Mouse (Mus musculus): Measurements from ENCODE around the gene Adamtsl1. TPM values are rescaled to one million over a fixed set of nuclear protein-coding genes. Genes with fewer than 3 reads are reported as not detected.

Adamtsl1 gene
- polyA plus RNA-seq, 1 experiment from 2014 or later = 10.2 TPM

GRCm38 (mm10) chr4:86396672-86397288, 882.8 kb downstream of the Adamtsl1 start:
- no peak overlapping the region for H3K4me2 ChIP-seq (ENCODE audit: low read length)
- 72% methylated on average over 7 of the region's 7 CpGs for whole genome bisulfite sequencing
- H3K27me3 ChIP-seq (ENCODE audit: insufficient read depth, low read length) = no peaks in the 10 kb centered on the region
- H3K9me3 ChIP-seq (replicated peaks; ENCODE audit: low read length) = no peaks in the 10 kb centered on the region
- ATAC-seq (replicated peaks; ENCODE audit: low FRiP score, low read depth) = no peak
- H3K9ac ChIP-seq (ENCODE audit: low read depth, low read length) = no peak overlapping the region
- peak overlapping the region; percentile 58; the same call in 1 of the 2 replicates for H3K27ac ChIP-seq
- no peak overlapping the region for H3K4me3 ChIP-seq (replicated peaks; ENCODE audit: low read depth, low read length)
- no peaks in the 10 kb centered on the region for H3K36me3 ChIP-seq (ENCODE audit: insufficient read depth, low read length)
- no peaks in the 10 kb centered on the region for H3K4me1 ChIP-seq (replicated peaks; ENCODE audit: insufficient read depth, low read length)
- DNase-seq (ENCODE audit: low spot score) = peak; percentile 55
- no peak for TF ChIP-seq CTCF (IDR thresholded peaks at IDR 0.05; ENCODE audit: low read depth)

- Histone ChIP-seq H3K4me3 (replicated peaks; ENCODE audit: low read depth, low read length) (no peak overlapping the region), H3K27ac (peak overlapping the region; percentile 58; the same call in 1 of the 2 replicates), H3K27me3 (ENCODE audit: insufficient read depth, low read length) (no peaks in the 10 kb centered on the region), H3K9ac (ENCODE audit: low read depth, low read length) (no peak overlapping the region), H3K4me2 (ENCODE audit: low read length) (no peak overlapping the region), H3K4me1 (replicated peaks; ENCODE audit: insufficient read depth, low read length) (no peaks in the 10 kb centered on the region), H3K9me3 (replicated peaks; ENCODE audit: low read length) (no peaks in the 10 kb centered on the region), H3K36me3 (ENCODE audit: insufficient read depth, low read length) (no peaks in the 10 kb centered on the region)
- no peak for TF ChIP-seq CTCF (IDR thresholded peaks at IDR 0.05; ENCODE audit: low read depth)
- peak; percentile 49 for DNase-seq (ENCODE audit: low spot score)
- ATAC-seq (replicated peaks; ENCODE audit: low FRiP score, low read depth) = no peak
- WGBS = 43% methylated on average over 2 of the region's 2 CpGs
Measured at GRCm38 (mm10) chr4:86397470-86397869, 883.5 kb downstream of the Adamtsl1 start.

- Histone ChIP-seq H3K36me3 (ENCODE audit: insufficient read depth, low read length) (no peaks in the 10 kb centered on the region), H3K9ac (ENCODE audit: low read depth, low read length) (no peak overlapping the region), H3K27me3 (ENCODE audit: insufficient read depth, low read length) (no peaks in the 10 kb centered on the region), H3K4me3 (replicated peaks; ENCODE audit: low read depth, low read length) (no peak overlapping the region), H3K9me3 (replicated peaks; ENCODE audit: low read length) (no peaks in the 10 kb centered on the region), H3K27ac (no peak overlapping the region), H3K4me2 (ENCODE audit: low read length) (no peak overlapping the region), H3K4me1 (replicated peaks; ENCODE audit: insufficient read depth, low read length) (no peaks in the 10 kb centered on the region)
- no peak for TF ChIP-seq CTCF (IDR thresholded peaks at IDR 0.05; ENCODE audit: low read depth)
- DNase-seq (ENCODE audit: low spot score) (no peak), ATAC-seq (replicated peaks; ENCODE audit: low FRiP score, low read depth) (no peak)
- WGBS = 57% methylated on average over 3 of the region's 3 CpGs
Measured at GRCm38 (mm10) chr4:86401116-86401515, 887.1 kb downstream of the Adamtsl1 start.

- H3K9me3 ChIP-seq (replicated peaks; ENCODE audit: low read length) = no peaks in the 10 kb centered on the region
- no peak overlapping the region for H3K9ac ChIP-seq (ENCODE audit: low read depth, low read length)
- H3K4me1 ChIP-seq (replicated peaks; ENCODE audit: insufficient read depth, low read length) = peaks cover 11% of the 10 kb centered on the region
- DNase-seq (ENCODE audit: low spot score) (peak; percentile 76), ATAC-seq (replicated peaks; ENCODE audit: low FRiP score, low read depth) (no peak)
- WGBS = 23% methylated on average over 7 of the region's 7 CpGs
- no peak overlapping the region for H3K4me2 ChIP-seq (ENCODE audit: low read length)
- H3K4me3 ChIP-seq (replicated peaks; ENCODE audit: low read depth, low read length) = no peak overlapping the region
- no peak for TF ChIP-seq CTCF (IDR thresholded peaks at IDR 0.05; ENCODE audit: low read depth)
- no peak overlapping the region for H3K27ac ChIP-seq
- no peaks in the 10 kb centered on the region for H3K36me3 ChIP-seq (ENCODE audit: insufficient read depth, low read length)
- no peaks in the 10 kb centered on the region for H3K27me3 ChIP-seq (ENCODE audit: insufficient read depth, low read length)
Measured at GRCm38 (mm10) chr4:86406501-86407199, 892.7 kb downstream of the Adamtsl1 start.

GRCm38 (mm10) chr4:86407200-86407527, 893.2 kb downstream of the Adamtsl1 start:
- H3K4me2 ChIP-seq (ENCODE audit: low read length) = no peak overlapping the region
- H3K4me1 ChIP-seq (replicated peaks; ENCODE audit: insufficient read depth, low read length) = peaks cover 11% of the 10 kb centered on the region
- H3K9me3 ChIP-seq (replicated peaks; ENCODE audit: low read length) = no peaks in the 10 kb centered on the region
- TF ChIP-seq CTCF (IDR thresholded peaks at IDR 0.05; ENCODE audit: low read depth) = no peak
- H3K4me3 ChIP-seq (replicated peaks; ENCODE audit: low read depth, low read length) = no peak overlapping the region
- 55% methylated on average over 3 of the region's 3 CpGs for WGBS
- no peak overlapping the region for H3K27ac ChIP-seq
- ATAC-seq (replicated peaks; ENCODE audit: low FRiP score, low read depth) (no peak), DNase-seq (ENCODE audit: low spot score) (no peak)
- no peaks in the 10 kb centered on the region for H3K36me3 ChIP-seq (ENCODE audit: insufficient read depth, low read length)
- no peaks in the 10 kb centered on the region for H3K27me3 ChIP-seq (ENCODE audit: insufficient read depth, low read length)
- no peak overlapping the region for H3K9ac ChIP-seq (ENCODE audit: low read depth, low read length)

- Histone ChIP-seq H3K4me1 (replicated peaks; ENCODE audit: insufficient read depth, low read length) (peaks cover 11% of the 10 kb centered on the region), H3K4me2 (ENCODE audit: low read length) (no peak overlapping the region), H3K36me3 (ENCODE audit: insufficient read depth, low read length) (no peaks in the 10 kb centered on the region), H3K27ac (no peak overlapping the region), H3K4me3 (replicated peaks; ENCODE audit: low read depth, low read length) (no peak overlapping the region), H3K27me3 (ENCODE audit: insufficient read depth, low read length) (no peaks in the 10 kb centered on the region), H3K9ac (ENCODE audit: low read depth, low read length) (no peak overlapping the region), H3K9me3 (replicated peaks; ENCODE audit: low read length) (no peaks in the 10 kb centered on the region)
- no peak for TF ChIP-seq CTCF (IDR thresholded peaks at IDR 0.05; ENCODE audit: low read depth)
- WGBS = 67% methylated on average over 9 of the region's 9 CpGs
- no peak for DNase-seq (ENCODE audit: low spot score)
- no peak for ATAC-seq (replicated peaks; ENCODE audit: low FRiP score, low read depth)
Measured at GRCm38 (mm10) chr4:86408421-86408820, 894.4 kb downstream of the Adamtsl1 start.
